Mouse (Mus musculus): Measurements from ENCODE around the gene Cuedc1.

Cuedc1 gene

DNA sequence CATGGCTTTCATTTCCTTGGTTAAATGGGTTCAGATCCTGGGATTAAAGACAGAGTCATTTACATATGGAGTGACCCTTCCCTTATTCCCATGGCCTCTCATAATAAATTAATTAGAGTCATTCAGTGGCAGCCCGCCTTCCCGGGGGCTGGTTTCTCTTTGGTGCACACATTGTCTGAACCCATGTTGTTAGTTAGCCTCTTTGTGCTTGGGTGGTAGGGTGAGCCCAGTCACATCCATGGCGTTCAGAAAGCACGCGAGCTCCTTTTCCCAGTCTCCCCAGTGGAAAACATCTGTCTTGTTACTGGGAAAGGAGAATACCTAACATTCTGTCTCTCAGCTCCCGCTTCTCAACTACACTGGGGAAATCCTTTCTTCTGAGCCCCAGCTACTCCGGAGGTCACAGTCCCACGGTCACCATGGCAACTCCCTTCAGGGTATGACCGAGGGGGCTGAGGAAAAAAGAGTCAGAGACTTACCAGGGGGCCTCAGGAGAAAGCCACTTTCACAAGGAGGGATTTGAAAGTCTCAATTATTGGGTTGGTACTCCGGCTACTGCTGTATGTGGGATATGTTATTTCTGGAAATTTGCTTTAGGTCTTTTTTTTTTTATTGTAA is 143.0 kb downstream of the Cuedc1 start:
- DNase-seq (ENCODE audit: low spot score in 2 of 2): no peak

DNA sequence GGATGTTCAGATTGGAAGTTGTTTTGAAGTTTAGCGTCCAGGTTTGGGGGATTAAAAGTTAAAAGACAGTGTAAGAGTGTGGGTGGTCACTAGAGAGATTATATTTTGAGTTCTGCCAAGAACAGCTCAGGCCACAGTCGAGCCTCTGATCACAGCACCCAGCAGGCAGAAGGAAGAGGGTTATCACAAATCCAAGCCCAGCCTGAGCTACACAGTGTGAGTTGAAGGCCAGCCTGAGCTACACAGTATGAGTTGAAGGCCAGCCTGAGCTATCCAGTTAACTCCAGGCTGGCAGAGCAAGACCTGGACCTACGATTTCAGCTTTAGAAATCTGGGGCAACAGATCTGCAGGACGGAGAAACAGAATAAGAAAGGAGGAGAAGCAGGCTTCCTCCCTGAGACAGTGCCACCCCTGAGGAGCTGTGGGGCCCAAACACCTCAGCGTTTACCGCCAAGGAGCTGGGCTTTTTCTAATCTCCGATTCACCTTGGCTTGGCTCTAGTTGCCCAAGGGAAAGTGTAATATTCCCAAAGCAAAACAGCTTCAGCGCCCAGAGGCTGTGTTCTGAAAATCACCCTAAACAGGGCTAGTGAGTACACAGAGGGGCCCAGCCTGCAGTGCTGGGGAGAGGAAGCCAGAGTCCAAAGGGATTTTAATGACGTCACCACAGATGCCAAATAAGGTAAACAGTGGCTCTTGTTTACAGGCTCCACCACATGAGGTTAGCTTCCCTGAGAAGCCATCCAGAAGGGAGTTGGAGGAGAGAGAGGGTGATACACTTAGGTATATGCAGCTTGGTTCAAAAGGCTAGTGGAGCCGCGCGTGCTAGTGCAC is 143.8 kb downstream of the Cuedc1 start:
- no peak for DNase-seq (ENCODE audit: low spot score in 2 of 2)
